Mouse (Mus musculus) heart, postnatal 0 days (tissue): ENCODE results near the gene Anapc15.
"Not testable (repeated sequence)": the region's sequence is repeated elsewhere in the genome, so short reads cannot be mapped to it uniquely, and the experiment has no call there.

Source experiments
- CTCF ChIP-seq: IDR thresholded peaks from 2 replicates; pipeline ENCODE4 v1.5.1; 2016; ENCODE audit warnings: antibody characterized with exemption, control low read depth, low read depth
- EP300 ChIP-seq: IDR thresholded peaks from 2 replicates; pipeline ENCODE4 v1.6.1; 2016; ENCODE audit warnings: antibody characterized with exemption, low read depth

GRCm38 (mm10) chr7:101949008-101949407 lies 85.5 kb downstream of the Anapc15 start:
- TF ChIP-seq CTCF, EP300: not testable (repeated sequence)
